In the genomic region with DNA sequence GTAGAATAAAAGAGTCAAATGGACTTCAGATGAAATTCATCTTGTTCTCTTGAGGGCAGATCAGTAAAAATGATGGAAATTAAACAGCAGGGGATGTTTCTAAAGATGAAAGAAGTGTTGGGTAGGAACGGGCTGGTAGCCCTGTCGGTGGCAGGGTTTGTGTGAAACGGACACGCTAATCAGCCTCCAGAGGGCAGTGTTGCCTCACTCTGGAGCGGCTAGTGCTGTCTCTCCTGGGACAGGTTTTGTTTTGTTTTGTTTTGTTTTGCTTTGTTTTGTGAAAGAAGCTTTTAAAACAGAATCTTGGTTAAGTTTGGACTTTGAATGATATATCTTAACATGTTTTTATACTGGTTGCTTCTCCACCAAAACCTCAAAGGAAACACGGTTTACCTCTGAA, we compare ENCODE assay signal across 8 mouse cellular contexts. TPM values are rescaled to one million over a fixed set of nuclear protein-coding genes. Genes with fewer than 3 reads are reported as not detected.
DNase-seq lines count a peak whose midpoint lies in the region; ATAC-seq and TF ChIP-seq lines count a peak whose summit lies in the region.

No protein-coding gene starts in this region.

- H3K9me3 ChIP-seq in G1E (replicated peaks), result no peaks in the 10 kb centered on the region
- no peaks in the 10 kb centered on the region for H3K9me3 ChIP-seq in forebrain, embryonic 10.5 days
- no peaks in the 10 kb centered on the region for H3K9me3 ChIP-seq in hindbrain, embryonic 10.5 days

- no peaks in the 10 kb centered on the region for H3K27me3 ChIP-seq in G1E (ENCODE audit: insufficient read depth, low read length)
- H3K27me3 ChIP-seq in forebrain, embryonic 10.5 days (ENCODE audit: poor library complexity, severe bottlenecking), result peaks cover 19% of the 10 kb centered on the region
- peaks cover 19% of the 10 kb centered on the region for H3K27me3 ChIP-seq in hindbrain, embryonic 10.5 days (ENCODE audit: insufficient read depth, poor library complexity, severe bottlenecking)

- H3K36me3 ChIP-seq in G1E (replicated peaks), result peaks cover 71% of the 10 kb centered on the region
- no peaks in the 10 kb centered on the region for H3K36me3 ChIP-seq in forebrain, embryonic 10.5 days (replicated peaks)
- no peaks in the 10 kb centered on the region for H3K36me3 ChIP-seq in hindbrain, embryonic 10.5 days

- 17% methylated on average over 6 of the region's 6 CpGs for WGBS in forebrain, embryonic 10.5 days
- WGBS in hindbrain, embryonic 10.5 days, result 19% methylated on average over 6 of the region's 6 CpGs

- DNase-seq in G1E (ENCODE audit: low spot score), result peak; percentile 30
- DNase-seq in c-Kit-negative CD71-positive TER-119-positive erythroid progenitor cells, embryonic 14.5 days (ENCODE audit: low read depth, low spot score), result peak; percentile 73
- DNase-seq in forebrain, embryonic 10.5 days (ENCODE audit: extremely low spot score, low spot score), result peak; percentile 53
- peak; percentile 66 for DNase-seq in hindbrain, embryonic 10.5 days (ENCODE audit: low spot score)
- DNase-seq in layer of hippocampus, postnatal 14 days (ENCODE audit: low spot score in 2 of 2), result peak; percentile 66 to 87
- DNase-seq in lung, postnatal 25 days (ENCODE audit: low spot score), result peak; percentile 79
- peak; percentile 36 for DNase-seq in retina, adult 2 months (ENCODE audit: low read depth, low spot score)
- peak; percentile 86 for DNase-seq in thymus, postnatal 25 days

- H3K4me3 ChIP-seq in G1E (ENCODE audit: low read depth, low read length), result no peak overlapping the region; the same call in 1 of the 2 replicates
- no peak overlapping the region for H3K4me3 ChIP-seq in forebrain, embryonic 10.5 days
- no peak overlapping the region for H3K4me3 ChIP-seq in hindbrain, embryonic 10.5 days

- no peak overlapping the region for H3K27ac ChIP-seq in forebrain, embryonic 10.5 days
- no peak overlapping the region for H3K27ac ChIP-seq in hindbrain, embryonic 10.5 days

- peak; percentile 89 for TF ChIP-seq CTCF in G1E (IDR thresholded peaks at IDR 0.05; ENCODE audit: low read depth, low read length)

- H3K4me1 ChIP-seq in G1E (ENCODE audit: insufficient read depth, low read depth, low read length), result peaks cover 53% of the 10 kb centered on the region
- H3K4me1 ChIP-seq in forebrain, embryonic 10.5 days, result no peaks in the 10 kb centered on the region; the same call in 1 of the 2 replicates
- no peaks in the 10 kb centered on the region for H3K4me1 ChIP-seq in hindbrain, embryonic 10.5 days (replicated peaks)

- ATAC-seq in G1E (ENCODE audit: extremely low read depth, insufficient number of reproducible peaks, low FRiP score, poor library complexity, severe bottlenecking), result no peak

RNA-seq across cellular contexts. Expression of gene Ptger4, which starts 7.4 kb away (rescaled TPM):
- total RNA-seq in G1E (2014; fragmentation: Nextera tagmentation) (19.4 and 20.5 TPM in 2 replicates), G1E (2017) (6.9 and 7.7 TPM in 2 replicates)
- 14.9 and 15.9 TPM in 2 replicates for polyA plus RNA-seq in G1E (2012)
- 0.77 and 0.97 TPM in 2 replicates for polyA plus RNA-seq in forebrain, embryonic 10.5 days (2016; fragmentation: Nextera tagmentation; extraction: Ambion mirVana)
- 0.61 and 1.4 TPM in 2 replicates for polyA plus RNA-seq in hindbrain, embryonic 10.5 days (2016; fragmentation: Nextera tagmentation; extraction: Ambion mirVana)
- 1 to 10 TPM in 1 of 2 experiments, under 1 TPM in 1; 0.74 to 1.1 TPM for total RNA-seq in layer of hippocampus, postnatal 14 days (2021)

RNA-seq across cellular contexts. Expression of gene Ttc33, which starts 51.2 kb away (rescaled TPM):
- total RNA-seq in G1E (2014; fragmentation: Nextera tagmentation) (14.8 and 26.0 TPM in 2 replicates), G1E (2017) (63.5 and 64.7 TPM in 2 replicates)
- 10.6 and 47.8 TPM in 2 replicates for polyA plus RNA-seq in G1E (2012)
- polyA plus RNA-seq in forebrain, embryonic 10.5 days (2016; fragmentation: Nextera tagmentation; extraction: Ambion mirVana), result 33.3 and 34.1 TPM in 2 replicates
- 36.7 and 37.8 TPM in 2 replicates for polyA plus RNA-seq in hindbrain, embryonic 10.5 days (2016; fragmentation: Nextera tagmentation; extraction: Ambion mirVana)
- 10 to 100 TPM; 53.2 to 64.4 TPM for total RNA-seq in layer of hippocampus, postnatal 14 days (2021)

Comparison
In these comparisons a context has a peak if more than half of its experiments do, and no peak if none do; other contexts are left out.
1. DNase-seq: peak in every context shown above with its lines; median percentile 86 in thymus, postnatal 25 days; 79 in lung, postnatal 25 days; 76 in layer of hippocampus, postnatal 14 days; 73 in c-Kit-negative CD71-positive TER-119-positive erythroid progenitor cells, embryonic 14.5 days; 66 in hindbrain, embryonic 10.5 days; 53 in forebrain, embryonic 10.5 days; 36 in retina, adult 2 months; 30 in G1E.